Mouse (Mus musculus): Measurements from ENCODE around the gene Tcn2.
"Not testable (repeated sequence)": the region's sequence is repeated elsewhere in the genome, so short reads cannot be mapped to it uniquely, and the experiment has no call there.

Gene Tcn2

GRCm38 (mm10) chr11:3931511-3932211, at the start of gene Tcn2:
Gene Tcn2, minus strand, starts transcription at chr11:3932159.
- DNase-seq, result peak; percentile 87 to 93

GRCm38 (mm10) chr11:3981536-3981935, 49.6 kb upstream of the Tcn2 start:
- DNase-seq, result no peak

DNA sequence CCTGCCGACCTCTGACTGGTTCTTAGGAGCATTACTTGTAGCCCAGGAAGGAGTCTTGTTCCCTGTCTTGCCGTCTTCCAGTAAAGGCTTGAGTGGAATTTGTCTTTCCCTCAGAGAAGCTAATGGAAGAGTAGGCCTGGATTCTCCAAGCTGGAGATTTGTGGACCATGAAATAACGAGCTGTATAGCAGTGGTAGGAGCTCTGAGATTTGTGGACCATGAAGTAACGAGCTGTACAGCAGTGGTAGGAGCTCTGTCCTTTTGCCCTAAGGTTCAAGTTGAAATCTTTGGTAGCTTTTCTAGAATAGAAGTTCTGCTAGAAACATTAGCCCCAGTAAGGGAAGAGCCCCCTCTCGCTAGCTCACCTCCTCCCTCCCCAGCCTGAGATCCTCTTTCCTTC, 46.5 kb upstream of the Tcn2 start:
- no peak for DNase-seq

DNA sequence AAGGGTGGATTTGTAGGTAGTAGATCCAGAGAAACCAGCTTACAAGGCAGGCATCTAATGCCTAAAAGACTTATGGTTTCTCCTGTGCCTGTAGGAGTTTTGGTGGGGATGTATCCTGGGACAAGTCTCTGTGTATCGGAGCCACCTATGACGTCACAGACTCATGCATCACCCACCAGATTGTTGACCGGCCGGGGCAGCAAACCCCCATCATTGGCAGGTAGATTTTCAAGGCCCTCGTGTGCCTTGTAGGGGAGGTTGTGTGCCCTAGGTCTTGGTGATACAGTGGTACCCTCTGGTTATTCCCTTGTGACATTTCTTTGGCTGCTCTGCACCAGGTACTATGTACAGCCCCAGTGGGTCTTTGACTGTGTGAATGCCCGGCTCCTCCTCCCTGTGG, 44.7 kb upstream of the Tcn2 start, which contains the start of gene 4930556J24Rik:
4930556J24Rik (minus strand) TSS at position 101 of the 400 bp plus-strand sequence.
- no peak for DNase-seq

DNA sequence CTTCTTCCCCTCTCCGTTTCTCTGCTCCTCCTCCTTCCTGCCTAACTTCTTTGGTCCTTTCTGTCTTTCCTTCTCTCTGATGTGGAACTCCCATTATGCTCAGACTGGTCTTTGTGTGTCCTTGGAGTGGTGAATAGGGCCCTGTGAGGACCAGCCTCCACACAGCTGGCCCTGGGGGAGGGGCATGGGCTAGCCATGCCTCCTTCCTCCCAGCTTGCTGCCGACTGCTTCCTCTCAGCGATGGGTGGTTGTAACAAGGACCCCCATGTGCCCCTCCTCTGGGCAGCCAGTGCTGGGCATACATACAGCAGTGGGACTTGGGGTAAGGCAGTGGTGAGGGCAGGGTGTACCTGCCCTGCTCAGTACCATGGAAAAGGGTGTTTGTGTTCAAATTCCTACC, 42.4 kb upstream of the Tcn2 start:
- no peak for DNase-seq

DNA sequence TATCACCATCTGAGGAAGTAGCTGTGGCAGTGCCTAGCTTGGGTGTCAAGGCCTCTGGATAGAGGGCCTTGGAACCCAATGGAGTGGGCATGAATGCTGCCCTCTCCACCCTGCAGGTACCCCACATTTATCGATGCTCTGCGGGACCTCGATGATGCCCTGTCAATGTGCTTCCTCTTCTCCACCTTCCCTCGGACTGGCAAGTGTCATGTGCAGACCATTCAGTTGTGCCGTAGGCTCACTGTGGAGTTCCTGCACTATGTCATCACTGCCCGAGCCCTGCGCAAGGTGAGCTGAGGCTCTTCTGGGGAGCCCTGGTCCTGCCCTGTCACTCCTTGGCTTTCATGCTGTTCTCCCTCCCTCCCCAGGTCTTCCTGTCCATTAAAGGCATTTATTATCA, 41.1 kb upstream of the Tcn2 start:
- DNase-seq, result no peak

DNA sequence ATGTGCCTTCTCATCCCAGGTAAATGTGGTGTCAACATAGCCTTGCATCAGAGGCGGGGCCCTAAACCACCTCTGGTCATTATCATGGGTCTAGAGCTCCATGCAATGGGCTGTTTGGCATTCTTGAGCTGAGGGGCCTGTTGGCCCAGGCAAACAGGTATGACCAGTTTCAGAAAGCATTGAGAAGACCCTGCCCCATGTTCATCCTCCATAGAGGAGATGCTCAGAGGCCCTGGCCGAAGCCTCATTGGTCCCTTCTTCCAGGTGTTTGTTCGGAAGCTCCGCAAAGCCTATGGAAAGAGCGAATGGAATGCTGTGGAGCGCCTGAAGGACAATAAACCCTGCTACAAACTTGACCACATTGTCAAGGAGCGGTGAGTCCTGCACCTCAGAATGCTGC, 38.4 kb upstream of the Tcn2 start:
- no peak for DNase-seq

GRCm38 (mm10) chr11:3969837-3970236, 37.9 kb upstream of the Tcn2 start:
- peak in 1 of 2 experiments; percentile 40 for DNase-seq

DNA sequence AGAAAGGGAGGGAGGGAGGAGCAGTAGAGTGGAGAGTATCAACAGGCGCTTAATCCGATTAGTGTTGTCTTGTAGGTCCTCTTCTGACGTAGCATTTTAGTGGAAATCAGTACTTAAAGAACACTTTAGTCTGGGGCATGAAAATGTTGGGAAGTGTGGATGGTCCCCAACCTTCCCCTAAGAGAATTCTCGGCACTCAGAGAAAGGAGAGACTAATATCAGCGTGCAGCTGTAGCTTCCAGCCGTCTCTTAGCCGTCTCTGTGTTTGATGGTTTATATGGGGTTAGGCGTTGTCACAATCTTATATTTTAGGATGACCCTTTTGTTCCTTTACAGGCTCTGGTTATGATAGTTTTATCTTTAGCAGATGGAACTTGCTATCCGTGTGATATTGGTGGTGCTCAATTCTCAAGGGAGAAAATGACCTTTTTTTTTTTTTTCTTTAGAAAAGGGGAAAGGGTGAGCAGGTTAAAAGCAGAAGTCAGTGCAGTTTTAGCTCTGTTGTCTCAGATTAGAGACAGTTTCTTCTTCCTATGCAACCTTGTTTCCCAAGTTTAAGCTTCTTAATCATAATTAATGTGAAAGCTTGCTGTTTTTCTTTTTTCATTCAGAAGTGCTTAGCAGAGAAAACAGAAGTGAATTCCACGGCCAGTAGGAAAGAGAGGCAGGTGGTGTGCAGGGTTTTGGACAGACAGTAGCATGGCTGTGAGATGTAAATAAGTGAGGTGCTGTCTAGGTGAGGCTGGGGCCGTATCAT, 32.6 kb upstream of the Tcn2 start:
- DNase-seq, result no peak

- DNase-seq, result peak; percentile 80 to 88
Observed at GRCm38 (mm10) chr11:3963610-3964415, 31.9 kb upstream of the Tcn2 start, which contains the start of gene Pes1. Gene Pes1, plus strand, starts transcription at chr11:3963975.

GRCm38 (mm10) chr11:3963155-3963554, 31.2 kb upstream of the Tcn2 start:
- no peak for DNase-seq

- DNase-seq, result no peak
Observed at GRCm38 (mm10) chr11:3961761-3962160, 29.8 kb upstream of the Tcn2 start.

- DNase-seq, result no peak
Observed at GRCm38 (mm10) chr11:3960901-3961300, 28.9 kb upstream of the Tcn2 start.

GRCm38 (mm10) chr11:3955371-3955770, 23.4 kb upstream of the Tcn2 start:
- not testable (repeated sequence) for DNase-seq

GRCm38 (mm10) chr11:3954876-3955275, 22.9 kb upstream of the Tcn2 start:
- not testable (repeated sequence) for DNase-seq

DNA sequence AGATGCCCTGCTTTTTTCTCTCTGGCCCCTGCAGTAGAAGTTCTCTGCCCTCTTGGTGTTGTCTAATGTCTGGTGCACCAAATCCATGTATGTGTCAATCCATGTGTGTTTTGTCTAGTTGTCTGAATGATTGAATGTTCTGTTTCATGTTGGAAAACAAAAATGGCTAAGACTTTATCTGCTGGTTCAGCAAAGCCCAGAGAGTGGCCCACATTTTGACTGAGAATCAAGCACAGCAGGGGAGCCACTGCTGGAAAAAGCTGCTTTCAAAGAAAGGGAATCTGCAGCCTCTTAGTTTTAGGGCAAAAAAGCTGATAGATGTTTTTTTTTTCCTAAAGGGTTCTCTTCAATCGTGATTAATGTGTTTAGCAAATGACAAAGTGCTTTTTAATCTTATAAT, 14.4 kb upstream of the Tcn2 start:
- DNase-seq, result no peak

- DNase-seq, result no peak
Observed at GRCm38 (mm10) chr11:3941371-3941770, 9.4 kb upstream of the Tcn2 start.

DNA sequence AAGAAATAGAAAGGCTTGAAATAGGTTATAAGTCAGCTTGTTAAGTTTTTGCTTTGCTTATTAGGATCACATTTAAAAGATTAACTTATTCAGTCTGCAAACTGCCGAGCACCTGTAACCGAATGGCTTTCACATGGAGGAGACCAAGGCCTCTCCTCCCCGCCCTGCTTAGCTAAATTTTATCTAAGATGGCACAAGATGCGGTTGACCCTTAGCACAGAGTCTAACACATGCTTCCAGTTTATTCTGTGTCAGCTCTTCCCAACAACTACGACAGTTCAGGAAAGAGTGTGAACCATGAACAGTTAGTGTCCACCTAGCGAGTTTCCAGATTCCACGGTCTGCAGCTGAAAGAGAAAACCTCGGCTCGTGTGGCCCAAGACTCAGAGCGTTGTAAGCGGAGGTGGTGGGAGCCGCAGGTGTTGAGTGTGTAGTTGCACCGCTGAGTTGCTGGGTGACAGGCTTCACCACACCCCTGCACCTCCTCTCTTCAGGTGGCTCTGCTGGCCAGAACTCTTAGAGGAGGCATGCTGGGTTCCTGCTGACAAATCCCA, 5.4 kb upstream of the Tcn2 start:
- DNase-seq, result peak; percentile 11 to 26

- no peak for DNase-seq
Observed at GRCm38 (mm10) chr11:3936318-3936717, 4.4 kb upstream of the Tcn2 start.

DNA sequence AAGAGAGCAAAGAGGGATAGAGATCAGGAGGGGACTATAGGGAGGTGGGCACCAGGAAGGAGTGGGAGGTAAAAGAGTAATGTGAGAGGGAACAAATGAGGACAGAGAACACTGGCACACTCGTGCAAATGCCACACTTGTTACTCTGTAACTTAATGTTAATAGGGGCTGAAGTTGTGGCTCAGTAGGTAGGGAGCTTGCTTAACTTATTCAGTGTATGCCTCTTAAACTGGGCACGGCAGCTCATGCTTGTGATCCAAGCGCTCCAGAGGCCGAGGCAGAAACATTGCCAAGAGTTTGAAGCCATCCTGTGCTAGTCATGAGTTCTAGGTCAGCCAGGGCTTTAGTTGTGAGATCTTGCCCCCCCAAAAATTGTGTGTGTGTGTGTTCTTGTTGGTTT, 3.2 kb upstream of the Tcn2 start:
- DNase-seq, result no peak

GRCm38 (mm10) chr11:3933756-3934285, 1.9 kb upstream of the Tcn2 start:
- DNase-seq, result no peak

DNA sequence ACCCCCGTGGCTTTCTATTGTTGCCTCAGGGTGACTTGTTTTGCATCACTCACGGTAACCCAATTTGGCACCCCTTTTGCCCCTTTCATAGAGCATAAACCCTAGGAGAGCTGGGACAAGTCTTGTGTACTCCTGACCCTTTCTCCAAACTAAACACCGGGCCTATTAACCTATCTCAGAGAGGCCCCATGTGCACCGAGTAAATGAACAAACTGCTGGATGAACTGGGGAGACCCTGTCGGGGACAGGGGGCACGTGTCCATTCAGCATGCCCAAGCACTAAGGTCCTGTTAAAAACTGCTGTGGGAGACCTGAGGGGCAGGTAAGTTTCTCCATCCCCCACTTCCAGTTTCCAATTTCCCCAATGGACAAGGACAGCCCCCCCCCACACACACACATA, 1.0 kb downstream of the Tcn2 start:
- DNase-seq, result no peak

- DNase-seq, result peak; percentile 0 to 2
Observed at GRCm38 (mm10) chr11:3930019-3930418, 1.9 kb downstream of the Tcn2 start.
